Mouse (Mus musculus) kidney, embryonic 16.5 days (tissue): ENCODE data around the gene 3425401B19Rik. TPM values are rescaled to one million over a fixed set of nuclear protein-coding genes. Genes with fewer than 3 reads are reported as not detected.

Experiments used
- ATAC-seq: fragments of 200-750 bp; cut with Nextera tagmentation; 2 replicates; pipeline ENCODE4 v1.8.0; 2017; ENCODE audit warnings: moderate TSS enrichment; ENCODE audit not compliant: low FRiP score, low TSS enrichment
- H3K27ac ChIP-seq: fragments of 300-500 bp; sonication (generic); 2 replicates; pipeline ENCODE4 v1.5.1; 2014; ENCODE audit warnings: low read length
- H3K27me3 ChIP-seq: fragments of 300-500 bp; sonication (generic); 2 replicates; pipeline ENCODE4 v1.6.1; 2014; ENCODE audit warnings: low read length, control low read depth, mixed read lengths; ENCODE audit not compliant: insufficient read depth
- H3K36me3 ChIP-seq: fragments of 300-500 bp; sonication (generic); 2 replicates; pipeline ENCODE4 v1.6.1; 2014; ENCODE audit warnings: low read length, control low read depth, mixed read lengths; ENCODE audit not compliant: insufficient read depth
- H3K4me1 ChIP-seq: fragments of 300-500 bp; sonication (generic); 2 replicates; pipeline ENCODE4 v1.6.1; 2014; ENCODE audit warnings: low read length, control low read depth, mixed read lengths; ENCODE audit not compliant: insufficient read depth
- H3K4me2 ChIP-seq: fragments of 300-500 bp; sonication (generic); replicated peaks from 2 replicates; pipeline ENCODE4 v1.6.1; 2014; ENCODE audit warnings: low read depth, low read length
- H3K4me3 ChIP-seq: fragments of 300-500 bp; sonication (generic); 2 replicates; pipeline ENCODE4 v1.5.1; 2014; ENCODE audit warnings: mild to moderate bottlenecking, low read length
- H3K9ac ChIP-seq: fragments of 300-500 bp; sonication (generic); replicated peaks from 2 replicates; pipeline ENCODE4 v1.6.1; 2014; ENCODE audit warnings: low read length
- H3K9me3 ChIP-seq: fragments of 300-500 bp; sonication (generic); 2 replicates; pipeline ENCODE4 v1.6.1; 2016; ENCODE audit warnings: low read length, control low read depth
- whole genome bisulfite sequencing: fragments of 180-500 bp; shearing (Covaris S2); extraction: QIAGEN DNeasy Blood & Tissue Kit; methylation state at CpG from one replicate; pipeline ENCODE4 v1.1.7; 2014; 5-methylcytosine and 5-hydroxymethylcytosine counted together
- polyA plus RNA-seq: library from polyadenylated mRNA; unstranded; fragments of >200 nt; fragmentation: Nextera tagmentation; extraction: Ambion mirVana; gene quantifications from 2 replicates; pipeline ENCODE4 v1.2.1, GENCODE M21; 2015

The 3425401B19Rik gene
- 0.14 and 0.23 TPM in 2 replicates for polyA plus RNA-seq

GRCm38 (mm10) chr14:32685124-32685826 lies at the start of gene 3425401B19Rik:
Gene 3425401B19Rik, minus strand, starts transcription at chr14:32685293.
- no peak within 1 kb of the TSS for H3K9ac ChIP-seq
- H3K4me3 ChIP-seq: no peak within 1 kb of the TSS
- peaks cover 21% of the 10 kb centered on the region for H3K4me1 ChIP-seq
- no peaks in the 10 kb centered on the region for H3K36me3 ChIP-seq
- H3K4me2 ChIP-seq: peak within 1 kb of the TSS; percentile 35
- ATAC-seq: no peak
- H3K27me3 ChIP-seq: no peaks in the 10 kb centered on the region
- no peak within 1 kb of the TSS for H3K27ac ChIP-seq
- H3K9me3 ChIP-seq: no peaks in the 10 kb centered on the region
- WGBS: 34% methylated on average over 16 of the region's 16 CpGs

GRCm38 (mm10) chr14:32732961-32733360 lies 47.9 kb upstream of the 3425401B19Rik start:
- H3K9ac ChIP-seq: no peak overlapping the region
- 46% methylated on average over 6 of the region's 6 CpGs for WGBS
- no peaks in the 10 kb centered on the region for H3K36me3 ChIP-seq
- H3K27ac ChIP-seq: no peak overlapping the region
- no peaks in the 10 kb centered on the region for H3K9me3 ChIP-seq
- H3K4me2 ChIP-seq: no peak overlapping the region
- H3K4me1 ChIP-seq: no peaks in the 10 kb centered on the region
- no peaks in the 10 kb centered on the region for H3K27me3 ChIP-seq
- no peak overlapping the region for H3K4me3 ChIP-seq
- no peak for ATAC-seq

GRCm38 (mm10) chr14:32726864-32727263 lies 41.8 kb upstream of the 3425401B19Rik start:
- no peak overlapping the region for H3K4me3 ChIP-seq
- no peaks in the 10 kb centered on the region for H3K9me3 ChIP-seq
- no peak for ATAC-seq
- H3K4me1 ChIP-seq: no peaks in the 10 kb centered on the region
- H3K27me3 ChIP-seq: no peaks in the 10 kb centered on the region
- H3K4me2 ChIP-seq: no peak overlapping the region
- no peaks in the 10 kb centered on the region for H3K36me3 ChIP-seq
- H3K27ac ChIP-seq: no peak overlapping the region
- no peak overlapping the region for H3K9ac ChIP-seq

- Histone ChIP-seq H3K4me3 (no peak overlapping the region), H3K4me1 (no peaks in the 10 kb centered on the region), H3K36me3 (no peaks in the 10 kb centered on the region), H3K4me2 (no peak overlapping the region), H3K9me3 (no peaks in the 10 kb centered on the region), H3K9ac (no peak overlapping the region), H3K27me3 (no peaks in the 10 kb centered on the region), H3K27ac (no peak overlapping the region)
- ATAC-seq: no peak
- 41% methylated on average over 1 of the region's 1 CpGs for WGBS
Observed at GRCm38 (mm10) chr14:32721461-32721860, 36.4 kb upstream of the 3425401B19Rik start.

- H3K27me3 ChIP-seq: no peaks in the 10 kb centered on the region
- H3K9ac ChIP-seq: no peak overlapping the region
- no peak overlapping the region for H3K4me2 ChIP-seq
- WGBS: 67% methylated on average over 6 of the region's 6 CpGs
- no peak overlapping the region for H3K27ac ChIP-seq
- H3K4me1 ChIP-seq: no peaks in the 10 kb centered on the region
- H3K9me3 ChIP-seq: no peaks in the 10 kb centered on the region
- no peak overlapping the region for H3K4me3 ChIP-seq
- no peak for ATAC-seq
- H3K36me3 ChIP-seq: no peaks in the 10 kb centered on the region
Observed at GRCm38 (mm10) chr14:32716763-32717439, 31.8 kb upstream of the 3425401B19Rik start.

GRCm38 (mm10) chr14:32715489-32715888 lies 30.4 kb upstream of the 3425401B19Rik start:
- ATAC-seq: no peak
- Histone ChIP-seq H3K27me3 (no peaks in the 10 kb centered on the region), H3K36me3 (no peaks in the 10 kb centered on the region), H3K27ac (no peak overlapping the region), H3K4me2 (no peak overlapping the region), H3K9me3 (no peaks in the 10 kb centered on the region), H3K4me1 (no peaks in the 10 kb centered on the region), H3K9ac (no peak overlapping the region), H3K4me3 (no peak overlapping the region)
- 90% methylated on average over 2 of the region's 2 CpGs for WGBS

- Histone ChIP-seq H3K4me1 (no peaks in the 10 kb centered on the region), H3K4me2 (no peak overlapping the region), H3K27me3 (no peaks in the 10 kb centered on the region), H3K27ac (no peak overlapping the region), H3K9me3 (no peaks in the 10 kb centered on the region), H3K4me3 (no peak overlapping the region), H3K9ac (no peak overlapping the region), H3K36me3 (no peaks in the 10 kb centered on the region)
- 89% methylated on average over 6 of the region's 6 CpGs for WGBS
- ATAC-seq: no peak
Observed at GRCm38 (mm10) chr14:32715076-32715475, 30.0 kb upstream of the 3425401B19Rik start.

GRCm38 (mm10) chr14:32709861-32710260 lies 24.8 kb upstream of the 3425401B19Rik start:
- no peaks in the 10 kb centered on the region for H3K9me3 ChIP-seq
- no peaks in the 10 kb centered on the region for H3K27me3 ChIP-seq
- 96% methylated on average over 6 of the region's 6 CpGs for WGBS
- ATAC-seq: no peak
- no peak overlapping the region for H3K4me2 ChIP-seq
- H3K4me3 ChIP-seq: no peak overlapping the region
- no peaks in the 10 kb centered on the region for H3K36me3 ChIP-seq
- H3K27ac ChIP-seq: no peak overlapping the region
- H3K4me1 ChIP-seq: no peaks in the 10 kb centered on the region
- H3K9ac ChIP-seq: no peak overlapping the region

- Histone ChIP-seq H3K9ac (no peak overlapping the region), H3K27me3 (no peaks in the 10 kb centered on the region), H3K9me3 (no peaks in the 10 kb centered on the region), H3K36me3 (no peaks in the 10 kb centered on the region), H3K4me1 (no peaks in the 10 kb centered on the region), H3K4me3 (no peak overlapping the region), H3K4me2 (no peak overlapping the region), H3K27ac (no peak overlapping the region)
- ATAC-seq: no peak
- WGBS: 40% methylated on average over 7 of the region's 7 CpGs
Observed at GRCm38 (mm10) chr14:32708756-32709155, 23.7 kb upstream of the 3425401B19Rik start.

GRCm38 (mm10) chr14:32707938-32708337 lies 22.8 kb upstream of the 3425401B19Rik start:
- Histone ChIP-seq H3K9ac (no peak overlapping the region), H3K9me3 (no peaks in the 10 kb centered on the region), H3K27me3 (no peaks in the 10 kb centered on the region), H3K4me2 (no peak overlapping the region), H3K36me3 (no peaks in the 10 kb centered on the region), H3K4me3 (no peak overlapping the region), H3K4me1 (no peaks in the 10 kb centered on the region), H3K27ac (no peak overlapping the region)
- no peak for ATAC-seq
- WGBS: 55% methylated on average over 8 of the region's 8 CpGs
